Mouse (Mus musculus) CD4-positive, CD25-positive, alpha-beta regulatory T cell, adult 2 months (primary cell): Measurements from ENCODE around the gene Nfix.

Source experiments
- DNase-seq: peaks from one replicate; pipeline ENCODE4 v3.0.0-alpha.2; 2012; ENCODE audit warnings: low read depth, low spot score

Nfix gene

DNA sequence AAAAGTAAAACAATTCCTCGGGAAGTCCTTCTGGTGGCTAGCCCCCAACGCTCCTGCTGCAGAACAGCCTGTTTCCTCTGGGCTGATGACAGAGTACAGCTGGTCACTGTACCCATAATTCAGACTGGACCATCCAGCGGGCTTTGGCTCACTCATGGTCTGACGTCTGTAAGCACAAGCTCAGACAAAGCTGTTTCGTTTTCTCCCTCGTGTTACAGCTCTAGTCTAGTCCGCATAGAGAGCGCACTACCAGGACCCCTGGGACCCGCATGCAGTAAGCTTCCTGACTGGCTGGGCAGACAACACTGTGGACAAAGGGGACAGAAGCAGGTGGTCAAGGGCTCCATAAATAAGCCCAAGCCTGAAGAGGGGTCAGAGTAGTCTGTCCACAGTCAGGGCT lies 33.7 kb downstream of the Nfix start:
- DNase-seq, result no peak

DNA sequence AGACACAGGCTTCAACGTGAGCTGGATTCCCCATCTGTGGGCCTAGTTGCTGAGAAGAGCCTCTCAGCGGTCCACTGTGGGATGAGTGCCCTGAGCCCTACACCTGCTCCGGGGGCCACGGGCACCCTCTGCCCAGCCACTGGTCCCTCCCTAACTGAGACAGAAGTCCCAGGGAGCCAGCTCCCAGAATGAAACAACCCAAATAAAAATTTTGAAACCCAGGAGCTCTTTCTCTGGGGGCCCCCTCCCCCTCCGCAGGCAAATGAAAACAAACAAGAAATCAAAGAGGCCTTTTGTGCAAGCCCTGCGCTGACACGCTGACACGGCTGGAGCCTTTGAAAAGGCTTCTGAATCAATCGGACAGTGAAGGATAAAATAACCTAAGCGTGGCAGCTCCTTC lies 34.5 kb downstream of the Nfix start:
- no peak for DNase-seq

DNA sequence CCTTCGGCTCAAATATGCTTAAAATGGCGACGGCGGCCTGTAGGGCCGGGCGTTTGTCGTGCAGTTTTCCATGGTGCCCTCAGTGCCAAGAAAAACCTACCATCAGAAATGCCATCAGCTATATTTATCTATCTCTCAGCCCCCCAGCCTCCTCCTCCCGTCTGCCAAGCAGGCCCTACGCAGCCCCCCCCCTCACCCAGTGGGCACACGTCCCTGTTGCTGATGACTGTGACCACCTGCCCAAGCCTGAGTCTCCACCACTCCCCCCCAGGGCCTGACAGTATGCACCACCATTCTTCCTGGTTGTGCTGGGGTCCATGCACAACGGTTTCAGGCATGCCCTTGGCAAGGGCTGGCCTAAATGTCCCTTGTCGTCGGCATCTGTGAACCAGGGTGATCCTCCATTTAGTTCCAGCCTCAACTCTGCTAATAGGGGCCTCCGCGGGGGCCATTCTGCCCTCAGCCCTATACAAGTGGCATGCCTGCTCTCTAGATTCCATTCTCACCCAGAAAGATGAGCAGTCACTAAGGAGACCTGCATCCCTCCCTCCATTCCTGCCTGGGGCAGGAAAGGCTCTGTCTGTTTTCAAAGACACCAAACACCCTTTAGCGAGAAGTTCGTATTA lies 35.2 kb downstream of the Nfix start:
- DNase-seq, result no peak

DNA sequence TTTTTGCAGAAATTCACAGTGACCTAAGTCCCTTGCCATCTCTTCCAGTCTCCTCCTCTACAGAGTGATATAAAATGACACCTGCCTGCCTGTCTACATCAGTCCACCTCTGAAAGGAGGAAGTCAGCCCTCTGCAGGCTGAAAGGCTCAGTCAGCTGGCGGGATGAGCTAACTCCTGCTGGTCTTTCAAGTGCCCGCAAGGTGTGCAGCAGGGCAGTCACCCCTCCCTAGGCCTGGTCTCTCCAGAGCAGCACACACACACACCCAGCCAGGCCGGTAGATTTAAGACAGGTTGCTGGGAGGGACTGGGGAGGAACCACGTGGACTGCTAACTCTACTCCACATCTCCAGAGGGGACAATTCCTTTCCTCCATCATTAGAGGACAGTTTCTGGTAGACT lies 36.0 kb downstream of the Nfix start:
- DNase-seq, result no peak

DNA sequence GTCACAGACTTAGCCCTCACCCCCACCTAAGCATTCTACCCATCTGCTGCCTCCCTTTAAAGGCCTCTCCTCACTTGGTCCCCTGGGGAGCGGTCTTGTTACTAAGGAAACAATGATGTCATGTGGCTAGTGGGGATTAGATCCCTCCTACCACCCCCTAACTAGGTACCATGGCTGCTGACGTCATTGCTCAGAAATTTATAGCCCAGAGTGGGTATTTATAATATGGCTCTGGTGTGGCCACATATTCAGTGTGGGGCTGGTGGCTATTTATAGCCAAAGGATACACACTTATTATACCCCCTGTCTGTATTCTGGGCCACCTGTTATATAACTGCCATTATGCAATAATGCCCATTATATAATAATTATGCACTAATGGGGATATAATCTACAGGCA lies 39.2 kb downstream of the Nfix start:
- DNase-seq, result no peak

DNA sequence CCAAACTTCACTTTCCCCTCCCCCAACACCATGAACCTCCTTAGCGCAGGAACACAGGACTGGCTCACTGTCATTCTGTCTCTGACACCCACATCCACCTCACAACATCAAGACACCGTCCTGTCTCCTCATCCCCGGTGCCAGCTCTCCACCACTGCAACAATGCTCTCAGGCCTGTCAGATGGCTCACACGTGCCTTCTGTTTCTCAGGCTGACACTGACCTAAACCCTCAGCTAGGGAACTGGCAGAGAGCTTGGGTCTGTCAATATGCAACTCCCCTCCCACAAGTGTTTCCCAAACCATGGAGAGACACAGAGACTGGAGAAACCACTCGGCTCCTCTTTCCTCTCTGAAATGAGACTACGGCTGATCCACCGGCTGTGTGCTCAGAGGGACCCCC lies 39.7 kb downstream of the Nfix start:
- DNase-seq, result no peak

DNA sequence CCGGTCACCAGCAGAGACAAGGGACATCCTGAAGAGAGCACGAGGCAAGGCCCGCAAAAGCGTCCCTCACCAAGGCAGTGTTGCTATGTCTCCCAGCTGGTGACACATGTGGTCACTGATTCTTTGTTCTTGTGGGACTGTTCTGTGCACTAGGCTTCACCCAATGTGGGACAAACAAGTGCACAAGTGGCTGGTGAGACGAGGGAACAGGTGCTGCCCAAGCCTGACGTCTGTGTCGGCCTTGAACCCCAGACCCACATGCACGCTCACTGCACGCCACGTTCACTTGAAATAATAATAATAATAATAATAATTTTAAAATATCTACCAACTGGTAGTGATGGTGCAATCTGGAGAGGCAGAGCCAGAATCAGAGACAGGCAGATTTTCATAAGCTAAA lies 40.4 kb downstream of the Nfix start:
- no peak for DNase-seq

DNA sequence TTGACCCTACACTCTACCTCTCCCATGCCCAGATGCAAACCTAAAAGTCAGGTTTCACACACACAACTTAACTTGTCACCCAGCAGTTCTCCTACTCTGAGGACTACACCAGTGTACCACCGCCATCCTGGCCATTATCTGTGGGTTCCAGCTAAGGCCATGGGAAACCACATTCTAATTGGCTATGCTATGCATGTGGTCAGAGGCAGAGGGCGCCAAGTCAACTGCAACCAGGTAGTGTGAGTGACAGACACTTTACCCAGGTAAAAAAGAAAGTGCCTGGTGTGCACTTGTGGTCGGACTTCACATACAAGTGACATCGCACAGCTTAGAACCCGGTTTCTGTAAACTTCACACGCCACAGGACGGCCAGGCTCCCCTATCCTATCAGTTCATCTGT lies 41.0 kb downstream of the Nfix start:
- peak; percentile 48 for DNase-seq

DNA sequence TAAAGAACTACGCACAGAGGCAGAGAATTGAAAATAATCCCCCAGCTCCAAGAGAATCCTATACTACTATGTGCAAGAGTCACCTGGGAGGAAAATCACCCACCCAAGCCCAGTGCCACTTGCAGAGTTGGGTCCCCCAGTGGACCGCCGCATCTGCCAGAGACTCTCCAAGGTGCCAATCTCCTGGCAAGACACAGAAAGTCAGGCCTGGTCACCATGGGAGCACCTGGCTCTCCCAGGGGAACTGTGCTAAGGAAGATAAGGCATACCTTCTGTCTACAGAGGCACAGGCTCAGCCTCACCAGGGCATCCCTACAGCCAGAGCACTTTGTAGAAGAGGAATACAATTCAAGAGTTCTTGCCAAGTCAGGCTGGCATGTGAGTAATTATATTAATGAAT lies 41.8 kb downstream of the Nfix start:
- no peak for DNase-seq

DNA sequence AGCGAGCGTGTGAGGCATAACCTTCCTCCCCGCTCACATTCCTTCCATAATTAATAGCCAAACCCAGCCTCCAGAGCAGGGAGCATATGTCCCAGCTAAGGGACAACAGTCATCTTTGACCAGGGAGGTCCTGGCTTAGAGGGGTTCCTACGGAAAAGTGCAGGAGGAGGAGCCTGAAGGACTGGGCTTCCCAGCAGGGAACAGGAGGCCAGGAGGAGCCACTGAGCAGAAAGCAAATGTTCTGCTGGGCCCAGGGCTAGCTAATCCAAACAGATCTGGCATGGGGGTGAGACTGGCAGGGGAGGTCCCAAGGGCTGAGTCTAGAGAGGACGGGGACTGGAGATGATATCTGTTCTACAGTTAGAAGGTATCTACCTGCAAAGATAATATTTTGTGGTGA lies 42.6 kb downstream of the Nfix start:
- no peak for DNase-seq

DNA sequence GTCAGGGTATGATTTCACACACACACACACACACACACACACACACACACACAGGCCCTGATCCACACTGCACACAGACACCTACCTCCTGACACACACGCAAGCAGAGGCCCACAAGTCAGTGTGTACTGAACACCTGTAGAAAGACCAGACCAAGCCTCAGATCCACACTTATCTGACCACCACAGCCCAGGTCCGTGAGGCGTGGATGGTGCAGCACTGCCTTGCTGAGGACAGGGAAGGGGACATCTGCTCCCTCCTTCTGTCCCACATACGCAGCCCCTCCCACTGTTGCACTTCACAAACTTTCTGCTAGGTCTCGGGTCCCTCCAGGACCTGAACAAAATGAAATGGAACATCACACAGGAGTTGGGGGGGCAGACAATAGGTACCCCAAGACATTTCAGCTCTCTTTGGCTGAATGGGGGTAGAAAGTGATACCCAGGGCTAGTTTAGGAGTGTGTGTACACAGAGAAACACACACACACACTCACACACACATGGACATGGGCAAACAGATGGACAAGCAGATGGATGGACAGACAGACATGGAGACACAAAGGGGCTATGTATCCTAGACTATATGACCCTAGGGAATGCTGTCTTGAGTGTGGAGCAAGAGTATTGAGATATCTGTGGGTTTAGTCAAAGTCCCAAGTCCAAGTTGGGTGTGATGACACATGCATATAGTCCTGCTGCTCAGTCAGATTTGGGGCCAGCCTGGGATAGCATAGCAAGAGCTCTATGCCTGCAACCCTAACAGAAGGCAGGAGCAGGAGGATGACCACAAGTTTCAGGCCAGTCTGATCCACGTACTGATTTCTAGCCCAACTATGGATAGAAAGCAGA lies 47.2 kb downstream of the Nfix start:
- no peak for DNase-seq

DNA sequence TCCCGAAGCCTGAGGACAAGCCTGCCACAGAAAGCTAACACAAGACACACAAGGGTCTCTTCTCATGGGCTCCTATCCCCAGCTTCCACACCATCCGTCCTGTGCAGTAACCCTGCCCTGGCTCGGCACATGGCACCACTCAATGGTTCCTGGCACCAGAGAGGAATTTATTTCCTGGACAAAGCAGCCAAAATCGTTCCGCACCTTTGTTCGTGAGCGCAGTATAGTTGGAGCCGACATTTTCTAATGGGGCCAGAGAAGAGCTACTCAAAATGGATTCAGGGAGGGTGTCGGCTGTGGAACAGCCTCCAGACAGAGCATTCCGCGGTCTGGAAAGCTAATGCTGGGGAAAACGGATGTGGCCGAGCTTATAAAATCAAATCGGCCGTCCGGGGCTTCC lies 50.6 kb downstream of the Nfix start:
- DNase-seq, result no peak

DNA sequence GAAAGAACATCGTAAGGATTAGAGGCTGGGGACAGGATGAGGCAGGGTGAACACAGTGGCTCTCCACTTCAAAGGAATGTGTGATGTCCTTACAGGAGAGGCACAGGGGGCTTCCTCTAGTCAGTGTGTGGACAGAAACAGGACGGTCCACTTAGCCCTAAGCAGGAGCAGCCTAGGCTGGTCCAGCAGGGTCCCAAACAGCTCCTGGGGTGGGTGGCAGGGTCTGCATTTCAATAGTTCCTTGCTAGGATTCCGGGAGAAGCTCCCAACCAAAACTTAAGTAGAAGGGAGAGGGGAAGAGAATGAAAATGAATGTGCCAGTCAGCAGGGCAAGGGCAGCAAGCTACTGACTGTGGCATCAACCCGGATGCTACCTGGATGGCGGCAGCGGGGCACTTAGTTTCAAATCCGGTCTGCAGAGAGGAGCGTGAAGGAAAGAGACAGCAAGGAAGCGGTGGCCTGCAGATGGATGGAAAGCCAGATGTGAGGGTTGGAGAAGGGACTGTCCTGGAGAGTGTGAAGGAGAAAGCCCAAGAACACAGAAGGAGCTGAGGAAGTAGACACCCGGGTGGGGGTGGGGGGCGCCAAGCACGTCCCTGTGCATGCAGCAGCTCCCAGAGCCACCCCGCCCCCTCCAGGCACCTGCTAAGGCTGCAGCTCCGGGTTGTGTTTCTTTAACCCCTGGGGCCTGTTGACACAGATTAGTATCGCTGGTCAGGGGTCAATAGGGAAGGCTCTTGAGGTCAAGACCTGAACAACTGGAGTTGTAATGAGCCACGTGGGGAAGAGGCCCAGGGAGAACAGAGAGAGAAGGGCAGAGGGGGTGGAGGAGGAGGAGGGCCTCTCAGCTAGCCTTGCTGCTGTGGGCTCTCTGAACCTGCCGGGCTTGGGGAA lies 54.9 kb downstream of the Nfix start:
- peak; percentile 63 for DNase-seq

DNA sequence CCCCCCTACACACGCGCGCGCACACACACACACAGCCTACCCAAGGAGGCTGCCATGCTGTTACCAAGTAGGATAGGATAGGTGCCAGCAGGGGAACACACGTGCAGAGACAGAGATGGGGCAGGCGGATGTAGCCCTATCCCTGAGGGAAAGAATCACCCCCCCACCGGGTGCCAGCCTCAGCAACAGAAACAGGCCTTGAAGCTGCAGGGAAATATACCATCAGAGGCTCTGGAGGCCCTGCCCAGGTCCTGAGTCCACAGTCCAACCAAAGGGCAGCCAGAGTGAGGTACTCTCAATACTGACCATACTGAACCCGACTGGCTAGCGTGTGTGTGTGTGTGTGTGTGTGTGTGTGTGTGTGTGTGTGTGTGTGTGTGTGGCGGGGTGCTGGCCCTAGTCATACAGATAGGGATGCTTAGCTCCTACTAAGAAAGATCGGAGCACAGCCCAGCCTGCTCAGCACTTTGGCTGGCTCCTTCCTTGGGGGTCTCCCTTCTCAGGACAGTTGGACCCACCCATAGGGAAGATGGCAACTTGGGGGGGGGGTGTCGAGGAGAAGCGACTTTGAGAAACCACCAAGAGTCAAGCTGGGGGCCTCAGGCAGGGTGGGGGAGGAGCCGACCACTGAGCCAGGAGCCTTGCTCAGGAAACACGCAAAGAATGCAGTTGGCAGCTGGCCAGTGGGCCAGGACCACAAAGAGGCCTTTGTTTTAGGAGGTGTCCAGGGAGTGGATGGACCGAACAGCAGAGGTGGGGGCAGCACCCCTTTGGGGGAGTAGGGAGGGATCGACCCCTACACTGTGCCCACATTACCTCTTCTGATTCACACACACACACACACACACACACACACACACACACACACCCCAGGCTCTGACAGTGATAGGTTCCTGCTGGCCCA lies 56.4 kb downstream of the Nfix start:
- no peak for DNase-seq

DNA sequence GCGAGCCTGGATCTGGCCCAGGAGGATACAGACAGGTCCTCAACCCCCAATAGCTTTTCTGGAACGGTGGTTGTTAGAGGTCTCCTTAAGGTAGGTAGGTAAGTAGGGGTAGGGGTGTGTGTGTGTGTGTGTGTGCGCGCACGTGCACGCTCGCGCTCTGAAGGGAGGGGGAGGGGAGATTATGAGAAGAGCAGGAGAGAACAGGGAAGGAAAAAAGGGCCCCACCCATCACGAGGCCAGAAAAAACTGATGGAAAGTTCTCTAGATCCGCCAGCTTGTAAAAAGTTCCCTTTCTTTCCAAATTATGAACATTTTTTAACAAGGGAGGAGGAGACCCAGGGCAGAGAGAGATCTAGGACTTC lies 57.1 kb downstream of the Nfix start:
- no peak for DNase-seq

DNA sequence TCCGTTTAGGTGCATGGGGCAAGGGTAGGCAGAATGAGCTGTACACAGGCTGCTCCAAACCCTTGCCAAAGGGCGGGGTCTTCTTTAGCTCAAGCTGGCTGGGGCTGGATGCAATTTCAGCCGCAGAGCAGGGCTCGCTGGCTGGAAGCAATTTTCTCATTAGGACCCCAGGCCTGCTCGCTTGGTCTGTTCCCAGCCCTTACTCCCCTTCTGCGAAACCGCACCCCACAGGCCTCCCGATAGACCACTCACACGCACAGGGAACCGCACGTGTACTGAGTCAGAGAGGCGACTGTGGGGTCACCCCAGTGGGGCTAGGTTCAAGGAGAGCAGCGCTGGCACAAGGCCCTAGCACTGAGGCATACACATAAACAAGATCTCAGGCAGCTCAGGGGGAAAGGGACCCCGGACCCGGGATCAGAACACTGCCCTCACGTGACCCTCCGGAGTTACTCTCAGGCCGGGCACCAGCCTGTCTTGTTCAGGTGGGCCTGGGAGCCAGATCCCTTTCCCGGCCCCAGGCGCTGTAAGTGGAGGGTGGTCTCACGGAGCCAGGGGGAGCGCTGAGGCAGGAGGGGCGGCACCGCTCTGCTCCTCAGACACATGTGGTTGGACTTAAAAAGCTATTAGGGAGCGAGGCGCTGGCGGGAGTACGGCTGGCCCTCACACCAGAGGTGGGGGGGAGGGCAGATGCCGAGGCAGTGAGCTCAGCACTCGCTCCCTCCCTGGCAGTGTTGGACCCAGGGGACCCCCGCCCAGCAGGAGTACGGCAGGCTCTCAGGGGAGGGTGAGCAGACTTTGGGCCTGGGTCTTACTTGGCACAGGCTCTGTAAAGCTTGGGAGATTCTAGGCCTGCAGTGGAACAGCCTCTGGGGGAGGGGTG lies 57.7 kb downstream of the Nfix start:
- DNase-seq, result no peak

DNA sequence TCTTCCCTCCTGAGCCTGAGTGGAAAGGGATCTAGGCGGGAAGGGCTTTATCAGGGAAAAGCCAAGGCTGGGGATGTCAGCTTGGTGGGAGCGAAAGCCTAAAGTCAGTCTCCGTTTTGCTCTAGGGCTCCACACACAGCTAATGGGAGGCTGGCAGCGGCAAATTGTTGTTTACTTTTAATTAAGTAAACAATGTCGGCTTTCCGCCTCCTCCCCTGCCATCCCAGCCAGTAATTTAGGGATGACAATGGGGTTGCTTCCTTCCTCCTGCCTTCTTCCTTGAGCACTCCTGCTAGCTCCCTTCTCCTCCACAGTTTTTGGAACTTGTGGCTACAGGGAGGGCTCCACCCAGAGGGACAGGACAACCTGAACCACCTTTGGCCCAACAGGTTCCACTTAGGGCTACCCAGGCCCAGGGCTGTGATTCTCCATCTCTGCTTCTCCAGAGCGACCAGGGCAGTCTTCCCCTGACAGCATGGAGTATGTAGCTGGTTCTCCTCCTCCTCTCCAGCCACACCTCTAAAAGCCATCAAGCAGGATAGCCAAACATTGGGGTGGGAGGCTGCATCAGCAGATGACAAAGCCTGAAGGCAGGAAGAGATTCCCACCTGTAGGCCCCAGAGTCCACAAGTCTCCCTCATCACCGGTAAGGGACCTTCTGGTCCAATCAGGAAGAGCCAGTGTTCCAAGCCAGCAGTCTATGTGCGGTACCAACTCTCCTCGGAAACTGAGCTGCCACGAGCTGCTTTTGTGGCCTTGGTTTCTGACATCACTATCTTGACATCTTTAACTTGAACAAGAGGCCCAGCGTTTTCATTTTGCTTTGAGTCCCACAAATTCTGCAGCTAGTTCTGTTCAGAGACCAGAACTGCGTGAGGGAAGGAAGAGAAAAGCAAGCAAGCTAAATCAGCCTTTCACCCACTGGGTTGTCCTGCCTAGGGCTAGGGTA lies 59.0 kb downstream of the Nfix start:
- no peak for DNase-seq

DNA sequence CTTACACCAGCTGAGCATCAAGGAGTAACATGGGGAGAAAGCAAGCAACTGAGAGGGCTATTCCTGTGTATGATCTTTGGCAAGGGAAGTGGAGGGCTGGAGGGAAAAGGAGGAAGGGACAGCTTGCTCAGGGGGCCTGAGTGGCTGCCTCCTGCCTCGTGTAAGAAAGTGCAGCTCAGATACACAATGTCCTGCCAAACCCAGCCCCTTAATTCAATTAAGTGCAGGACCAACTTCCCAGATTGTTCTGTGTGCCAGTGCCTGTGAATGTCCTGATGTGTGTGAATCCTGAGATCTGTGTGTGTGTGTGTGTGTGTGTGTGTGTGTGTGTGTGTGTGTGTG lies 60.8 kb downstream of the Nfix start:
- no peak for DNase-seq

DNA sequence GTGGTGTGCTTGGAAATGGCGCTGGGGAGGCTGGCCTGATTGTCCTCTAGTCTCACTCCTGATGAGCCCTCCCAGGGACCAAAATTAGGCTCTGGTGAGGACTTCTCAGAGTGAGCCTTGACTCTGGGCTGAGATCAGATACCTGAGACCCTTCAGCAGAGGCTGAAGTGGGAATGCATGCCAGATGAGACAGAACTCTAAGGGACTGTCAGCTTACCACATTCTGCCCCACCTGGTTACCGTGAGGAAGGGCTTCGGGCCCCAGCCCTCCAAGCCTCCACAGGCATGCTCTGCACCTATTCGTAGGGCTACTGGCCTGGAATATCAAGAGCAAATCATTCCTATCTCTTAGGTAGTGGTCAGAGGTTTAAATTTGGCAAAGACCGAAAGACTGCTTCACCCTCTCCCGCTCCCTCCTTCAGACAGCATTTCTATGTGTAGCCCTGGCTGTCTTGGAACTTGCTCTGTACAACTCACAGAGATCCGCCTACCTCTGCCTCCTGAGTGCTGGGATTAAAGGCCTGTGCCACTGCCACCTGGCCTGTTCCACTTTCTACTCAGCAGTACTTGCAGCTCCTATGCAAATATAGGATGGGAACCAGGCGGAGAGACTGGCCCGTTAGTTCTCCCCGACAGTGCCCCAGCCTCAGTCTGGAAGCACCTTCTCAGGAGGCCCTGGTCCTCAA lies 61.3 kb downstream of the Nfix start:
- no peak for DNase-seq
